Mouse (Mus musculus) mouse trophoblast stem cell (cell line): Measurements from ENCODE around the gene Pcdh15.

ENCODE experiments used
- in situ Hi-C, 2 experiments: fragments of 300-500 bp; cut with MseI, MboI; formaldehyde crosslinking; loops; 2 replicates in 1 of 2; 3 replicates in 1 of 2; pipeline ENCODE4 v1.15.1; 2025

Pcdh15 gene

GRCm38 (mm10) chr10:74304120-74304519, 1205.0 kb downstream of the Pcdh15 start:
- in situ Hi-C loops: no loop called here

- in situ Hi-C loops: no loop called here
These were observed 1206.5 kb downstream of the Pcdh15 start for GRCm38 (mm10) chr10:74305439-74306158.

- in situ Hi-C loops: no loop called here
These were observed 1207.9 kb downstream of the Pcdh15 start for GRCm38 (mm10) chr10:74307035-74307434.

- in situ Hi-C loops: no loop called here
These were observed 1216.9 kb downstream of the Pcdh15 start for GRCm38 (mm10) chr10:74316091-74316490.

- in situ Hi-C loops: no loop called here
These were observed 1236.3 kb downstream of the Pcdh15 start for GRCm38 (mm10) chr10:74335412-74335811.

- in situ Hi-C loops: no loop called here
These were observed 1240.4 kb downstream of the Pcdh15 start for GRCm38 (mm10) chr10:74339247-74340160.

- in situ Hi-C loops: no loop called here
These were observed 1260.4 kb downstream of the Pcdh15 start for GRCm38 (mm10) chr10:74359526-74359925.

GRCm38 (mm10) chr10:74378697-74379096, 1279.6 kb downstream of the Pcdh15 start:
- in situ Hi-C loops: no loop called here

- in situ Hi-C loops: no loop called here
These were observed 1280.4 kb downstream of the Pcdh15 start for GRCm38 (mm10) chr10:74379276-74380134.

- in situ Hi-C loops: no loop called here
These were observed 1288.7 kb downstream of the Pcdh15 start for GRCm38 (mm10) chr10:74387538-74388499.

GRCm38 (mm10) chr10:74403111-74403510, 1304.0 kb downstream of the Pcdh15 start:
- in situ Hi-C loops: no loop called here

- in situ Hi-C loops: no loop called here
These were observed 1314.9 kb downstream of the Pcdh15 start for GRCm38 (mm10) chr10:74414021-74414420.

- in situ Hi-C loops: no loop called here
These were observed 1315.8 kb downstream of the Pcdh15 start for GRCm38 (mm10) chr10:74414945-74415344.

GRCm38 (mm10) chr10:74415359-74415758, 1316.2 kb downstream of the Pcdh15 start:
- in situ Hi-C loops: no loop called here

GRCm38 (mm10) chr10:74415949-74416348, 1316.8 kb downstream of the Pcdh15 start:
- in situ Hi-C loops: no loop called here

GRCm38 (mm10) chr10:74450069-74450468, 1350.9 kb downstream of the Pcdh15 start:
- in situ Hi-C loops: no loop called here

GRCm38 (mm10) chr10:74463972-74464371, 1364.8 kb downstream of the Pcdh15 start:
- in situ Hi-C loops: no loop called here

GRCm38 (mm10) chr10:74480779-74481178, 1381.6 kb downstream of the Pcdh15 start:
- in situ Hi-C loops: no loop called here

GRCm38 (mm10) chr10:74512315-74512714, 1413.2 kb downstream of the Pcdh15 start:
- in situ Hi-C loops: no loop called here

GRCm38 (mm10) chr10:74513743-74514142, 1414.6 kb downstream of the Pcdh15 start:
- in situ Hi-C loops: no loop called here

GRCm38 (mm10) chr10:74538371-74538770, 1439.2 kb downstream of the Pcdh15 start:
- in situ Hi-C loops: no loop called here
